Mouse (Mus musculus) right cerebral cortex, adult 18-20 months (tissue): ENCODE results near the gene Dmap1.
A peak's percentile ranks its signal among the peaks of the same experiment; 100 is the strongest.

Experiments
- DNase-seq: peaks from one replicate; pipeline ENCODE4 v3.0.0; 2022; ENCODE audit warnings: mixed read lengths

The Dmap1 gene

GRCm38 (mm10) chr4:117681931-117682461 is at the start of gene Dmap1:
Gene Dmap1, minus strand, starts transcription at chr4:117682273.
- peak; percentile 83 for DNase-seq

DNA sequence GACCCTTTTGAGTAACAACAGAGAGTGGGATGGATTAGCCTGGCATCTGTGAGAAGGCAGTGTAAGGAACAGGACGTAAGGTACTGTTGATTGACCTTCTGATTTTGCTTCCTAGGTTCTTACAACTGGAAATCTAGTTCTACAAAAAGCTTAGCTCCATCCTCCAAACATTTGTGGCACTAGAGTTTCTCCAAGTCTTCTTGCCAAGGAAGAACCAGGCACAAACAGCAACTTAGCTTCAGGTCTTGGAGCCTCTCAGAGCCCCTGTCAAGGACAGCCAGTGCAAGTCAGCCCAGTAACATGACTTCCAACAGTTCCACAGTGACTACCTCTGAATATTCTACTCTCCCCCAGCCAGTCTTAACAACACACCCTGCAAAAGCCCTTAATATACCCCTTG is 42.0 kb upstream of the Dmap1 start, which contains the start of gene Gm12845:
Gene Gm12845 (plus strand): TSS at position 301 of the 400 bp plus-strand sequence.
- DNase-seq = no peak

DNA sequence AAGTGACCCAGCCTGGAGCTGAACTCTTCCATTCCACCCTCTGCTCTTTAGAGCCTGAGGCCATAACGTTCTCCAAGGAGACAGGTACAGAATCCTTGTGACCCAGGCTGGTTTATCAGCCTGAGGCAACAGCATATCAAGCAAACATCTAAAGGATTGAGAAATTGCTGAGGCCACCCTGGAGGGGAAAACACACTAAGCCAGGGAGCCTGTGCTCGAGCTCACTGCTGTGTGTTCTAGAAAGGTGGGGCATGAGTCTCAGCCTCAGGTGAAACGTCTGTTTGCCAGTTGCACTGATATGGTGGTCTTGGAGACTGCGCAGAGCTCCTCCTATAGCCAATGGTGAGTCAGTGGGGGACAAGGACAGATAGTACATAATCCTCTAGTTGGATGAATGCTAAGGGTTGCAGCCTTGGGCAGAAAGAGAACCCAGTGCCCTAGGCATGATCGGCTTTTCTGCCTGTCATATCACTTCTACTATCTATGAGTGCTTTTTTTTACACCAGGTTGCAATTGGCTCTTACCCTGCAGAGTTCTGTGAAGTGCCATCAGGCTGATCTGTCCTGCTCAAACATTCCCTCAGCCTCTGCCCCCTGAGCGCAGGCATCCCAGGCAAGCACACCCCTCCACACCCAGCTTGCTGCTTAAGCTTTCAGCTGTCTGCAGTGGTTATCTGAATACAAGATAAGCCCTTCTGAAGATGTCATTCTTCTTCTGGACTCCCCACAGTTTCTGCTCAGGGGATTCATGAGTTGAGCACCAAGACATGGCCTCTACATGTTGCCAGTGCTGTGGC is 31.4 kb upstream of the Dmap1 start:
- no peak for DNase-seq

DNA sequence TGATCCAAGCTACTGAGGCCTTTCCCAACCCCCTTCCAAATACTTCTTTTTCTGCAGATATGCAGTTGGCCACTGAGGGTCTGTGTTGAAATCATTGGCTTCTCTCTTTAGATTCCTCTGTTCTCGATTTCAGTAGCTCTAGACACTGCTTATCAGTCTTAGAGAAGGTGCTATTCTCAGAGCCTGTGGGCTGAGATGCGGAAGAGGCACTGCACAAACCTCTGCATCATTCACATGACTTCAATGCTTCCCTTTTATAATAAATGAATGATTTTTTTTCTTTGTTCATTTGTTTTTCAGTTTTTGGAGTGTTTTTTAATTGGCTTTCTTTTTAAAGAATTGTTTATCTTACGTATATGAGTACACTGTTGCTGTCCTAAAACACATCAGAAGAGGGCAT is 30.2 kb upstream of the Dmap1 start:
- no peak for DNase-seq

DNA sequence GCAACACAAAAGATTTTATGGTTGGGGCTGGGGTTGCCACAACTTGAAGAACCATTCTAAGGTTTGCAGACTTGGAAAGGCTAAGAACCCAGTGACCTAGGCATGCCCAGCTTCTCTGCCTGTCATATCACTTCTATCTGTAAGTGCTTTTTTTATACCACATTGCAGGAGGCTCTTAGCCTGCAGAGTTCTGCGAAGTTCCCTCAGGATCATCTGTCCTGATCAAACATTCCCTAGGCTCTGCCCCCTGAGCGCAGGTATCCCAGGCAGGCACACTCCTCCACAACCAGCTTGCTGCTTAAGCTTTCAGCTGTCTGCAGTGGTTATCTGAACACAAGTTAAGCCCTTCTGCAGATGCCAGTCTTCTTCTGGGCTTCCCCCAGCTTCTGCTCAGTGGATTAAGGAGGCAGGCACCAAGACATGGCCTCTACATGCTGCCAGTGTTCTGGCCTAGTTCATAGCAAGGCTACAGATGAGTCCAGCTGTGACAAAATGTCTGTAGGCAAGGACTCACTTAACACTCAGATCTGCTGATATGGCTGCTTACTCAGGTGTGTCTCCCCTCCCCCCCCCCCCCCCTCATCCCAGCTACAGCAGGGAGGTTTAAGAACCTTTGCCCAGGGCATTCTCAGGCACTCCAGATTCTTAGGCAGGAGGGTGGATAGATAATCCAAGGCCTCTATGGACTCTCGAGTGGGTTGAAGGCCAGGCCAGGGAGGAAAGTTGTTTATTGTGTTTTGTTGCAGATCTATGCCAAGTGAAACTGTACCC is 26.9 kb upstream of the Dmap1 start:
- no peak for DNase-seq

GRCm38 (mm10) chr4:117705361-117705760 is 23.3 kb upstream of the Dmap1 start:
- DNase-seq = peak; percentile 37

DNA sequence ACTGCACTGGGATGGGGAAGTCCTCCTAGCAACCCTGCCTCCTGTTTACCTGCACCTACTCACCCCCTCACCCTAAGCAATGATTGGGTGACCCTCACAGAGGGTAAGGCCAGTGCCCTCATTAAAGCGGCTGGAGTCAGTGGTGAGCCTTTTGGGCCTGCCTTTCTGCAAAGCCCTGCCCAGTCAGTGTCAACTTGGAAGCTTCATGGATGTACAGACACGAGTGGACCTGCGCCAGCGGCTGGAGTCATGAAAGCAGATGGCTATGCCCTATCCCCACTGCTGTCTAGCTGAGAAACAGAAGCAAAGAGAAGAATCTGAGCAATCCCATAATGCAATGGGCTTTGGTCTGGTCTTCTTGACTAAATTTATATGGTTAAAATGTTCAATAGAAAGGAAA is 4.3 kb upstream of the Dmap1 start:
- DNase-seq = no peak

DNA sequence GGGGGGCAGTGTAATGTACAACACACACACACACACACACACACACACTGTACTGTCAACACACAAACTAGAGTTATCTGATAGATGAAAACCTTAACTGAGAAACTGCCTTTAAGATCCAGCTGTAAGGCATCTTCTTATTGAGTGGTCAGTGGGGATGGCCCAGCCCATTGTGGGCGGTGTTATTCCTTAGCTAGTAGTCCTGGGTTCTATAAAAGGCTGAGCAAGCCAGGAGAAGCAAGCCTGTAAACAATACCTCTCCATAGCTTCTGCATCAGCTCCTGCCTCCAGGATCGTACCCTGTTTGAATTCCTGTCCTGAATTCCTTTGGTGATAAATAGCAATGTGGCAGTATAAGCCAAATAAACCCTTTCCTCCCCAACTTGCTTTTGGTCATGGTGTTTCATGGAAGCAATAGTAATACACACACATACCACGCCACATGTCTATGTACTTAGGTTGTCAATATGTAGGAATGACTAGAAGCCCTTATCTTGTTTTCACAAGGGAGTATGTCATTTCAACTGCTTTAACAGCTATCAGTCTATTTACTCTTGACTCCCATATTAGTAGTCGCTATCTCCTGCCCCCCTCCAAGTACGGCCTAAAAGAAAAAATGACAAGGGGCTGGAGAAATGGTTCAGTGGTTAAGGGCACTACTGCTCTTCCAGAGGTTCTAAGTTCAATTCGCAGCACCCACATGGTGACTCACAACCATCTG is 1.1 kb upstream of the Dmap1 start:
- no peak for DNase-seq

DNA sequence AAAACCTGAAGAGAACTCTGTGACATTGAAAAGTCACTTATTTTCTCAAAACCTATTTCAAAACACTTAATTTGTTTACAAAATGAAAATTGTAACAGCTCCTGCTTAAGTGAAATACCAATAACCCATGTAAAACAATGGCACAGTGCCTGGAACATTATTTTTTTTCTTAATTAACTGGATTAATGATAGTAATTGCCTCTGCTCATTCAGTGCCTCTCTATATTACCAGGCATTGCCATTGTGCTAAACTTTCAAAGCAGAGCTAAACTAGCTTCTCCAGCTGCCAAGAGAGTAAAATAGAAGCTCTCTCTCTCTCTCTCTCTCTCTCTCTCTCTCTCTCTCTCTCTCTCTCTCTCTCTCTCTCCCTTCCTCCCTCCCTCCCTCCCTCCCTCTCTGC is 390 bp upstream of the Dmap1 start:
- no peak for DNase-seq

DNA sequence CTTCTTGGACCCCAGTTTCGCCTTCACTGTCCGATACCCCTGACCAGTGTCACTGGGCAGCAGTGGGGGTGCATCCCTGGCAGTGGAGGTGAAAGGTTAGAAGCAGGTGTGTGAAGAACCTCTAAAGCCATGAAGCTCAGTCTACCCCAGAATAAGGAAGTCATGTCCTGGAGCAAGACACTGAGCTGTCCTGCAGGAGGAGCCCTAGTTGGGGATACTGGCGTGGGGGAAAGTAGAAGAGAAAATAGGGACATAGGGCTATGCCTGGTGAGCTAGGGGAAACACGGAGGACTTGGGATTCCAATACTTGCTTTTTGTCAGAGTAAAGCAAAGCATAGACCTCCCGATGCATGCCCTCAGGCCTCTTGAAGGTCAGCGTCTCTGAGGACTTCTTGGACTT is 1.1 kb downstream of the Dmap1 start:
- DNase-seq = no peak

DNA sequence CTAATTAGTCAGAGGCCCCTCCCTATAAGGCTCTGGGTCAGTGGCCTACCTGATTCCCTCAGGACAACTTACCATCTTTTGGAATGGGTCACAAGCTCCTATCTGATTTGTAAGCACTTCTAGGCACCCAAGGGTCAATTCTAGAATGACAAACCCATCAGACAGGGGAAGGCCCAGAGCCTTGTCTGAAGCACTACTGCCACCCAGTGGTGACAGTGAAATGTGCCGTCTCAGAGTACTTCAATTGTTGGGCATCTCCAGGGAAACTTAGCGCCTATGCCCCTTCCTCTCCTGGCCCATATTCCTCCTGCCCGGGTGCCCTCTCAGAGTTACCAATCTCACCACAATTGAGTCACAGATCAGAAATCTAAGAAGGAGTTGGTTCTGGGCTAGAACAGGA is 5.2 kb downstream of the Dmap1 start:
- peak; percentile 72 for DNase-seq

GRCm38 (mm10) chr4:117673901-117674300 is 8.2 kb downstream of the Dmap1 start:
- DNase-seq = no peak

DNA sequence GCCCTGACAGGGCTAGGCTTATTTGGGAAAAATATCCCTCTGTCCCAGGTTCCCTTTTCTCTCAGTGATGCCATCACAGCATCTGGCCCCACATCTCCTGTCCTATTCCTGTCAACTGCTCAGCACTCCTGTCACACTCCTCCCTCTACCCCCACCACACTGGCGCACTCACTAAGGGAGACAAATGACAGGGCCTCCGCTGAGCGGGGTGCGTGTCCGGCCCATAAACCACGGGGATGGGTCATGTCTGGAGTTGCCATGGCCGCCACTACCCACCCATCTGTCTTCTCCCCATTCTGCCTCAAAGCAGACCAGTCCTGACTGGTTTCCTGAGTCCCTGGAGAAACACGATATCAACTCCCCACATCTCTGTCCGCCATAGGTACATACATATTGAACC is 10.0 kb downstream of the Dmap1 start:
- no peak for DNase-seq

GRCm38 (mm10) chr4:117669874-117670273 is 12.2 kb downstream of the Dmap1 start:
- DNase-seq = no peak

DNA sequence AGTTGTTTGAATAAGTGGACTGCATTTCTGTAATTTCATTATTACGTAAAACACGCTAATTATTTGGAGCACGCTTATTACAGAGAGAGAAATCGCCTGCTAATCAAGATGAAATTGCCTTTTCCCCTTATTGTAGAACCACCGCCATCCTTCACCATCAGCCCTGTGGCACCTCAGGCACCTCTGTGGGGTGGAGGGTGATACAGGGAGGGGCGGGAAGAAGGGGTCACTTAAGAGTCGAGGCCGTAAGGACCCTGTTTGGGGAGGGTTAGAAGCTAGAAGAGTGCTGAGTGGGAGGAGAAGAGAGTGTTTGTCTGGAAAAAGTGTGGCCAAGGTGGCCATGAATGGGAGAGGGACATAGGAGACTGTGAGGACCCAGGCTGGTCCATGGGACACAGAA is 16.0 kb downstream of the Dmap1 start:
- no peak for DNase-seq

DNA sequence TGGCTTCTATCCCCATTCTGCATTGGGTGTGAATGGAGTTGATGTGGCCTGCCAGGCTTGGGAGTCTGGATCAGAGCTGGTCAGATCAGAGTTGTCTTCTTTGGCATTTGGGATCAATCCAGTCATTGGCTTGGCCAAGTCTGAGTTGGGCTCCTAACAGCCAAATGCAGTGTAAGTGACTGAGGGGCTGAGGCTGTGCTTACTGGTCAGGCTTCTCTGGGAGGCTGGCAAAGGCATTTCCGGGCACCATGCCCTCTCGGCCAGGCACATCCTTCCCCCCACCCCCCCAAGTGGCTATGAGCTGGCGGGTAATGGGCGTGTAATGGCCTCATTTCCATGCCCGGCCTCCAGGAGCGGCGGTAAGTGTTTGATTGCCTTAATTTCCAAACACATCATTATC is 16.5 kb downstream of the Dmap1 start:
- peak; percentile 31 for DNase-seq

GRCm38 (mm10) chr4:117664411-117665137 is 17.5 kb downstream of the Dmap1 start:
- DNase-seq = no peak

- no peak for DNase-seq
Observed at GRCm38 (mm10) chr4:117660001-117660400, 22.1 kb downstream of the Dmap1 start.

- peak; percentile 29 for DNase-seq
Observed at GRCm38 (mm10) chr4:117658582-117659444, 23.3 kb downstream of the Dmap1 start.

DNA sequence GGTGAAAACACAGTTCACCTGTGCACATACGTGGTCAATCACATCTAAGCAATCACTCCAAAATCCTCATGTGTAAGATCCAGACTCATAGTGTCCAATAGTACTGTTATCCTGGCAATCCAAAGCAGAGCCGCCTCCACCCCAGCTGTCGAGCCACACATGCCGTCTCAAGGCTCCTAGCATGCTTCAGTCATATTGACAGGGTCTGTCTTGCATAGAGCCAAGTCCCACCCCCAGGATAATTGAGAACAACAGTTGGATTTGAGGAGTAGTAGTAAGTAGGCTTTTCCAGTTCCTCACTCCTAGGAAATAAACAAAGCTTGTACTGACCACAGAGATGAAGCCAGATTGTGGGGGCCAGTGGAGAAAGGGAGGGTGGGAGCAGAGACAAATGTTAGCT is 24.4 kb downstream of the Dmap1 start:
- peak; percentile 57 for DNase-seq

- no peak for DNase-seq
Observed at GRCm38 (mm10) chr4:117656961-117657360, 25.1 kb downstream of the Dmap1 start.

DNA sequence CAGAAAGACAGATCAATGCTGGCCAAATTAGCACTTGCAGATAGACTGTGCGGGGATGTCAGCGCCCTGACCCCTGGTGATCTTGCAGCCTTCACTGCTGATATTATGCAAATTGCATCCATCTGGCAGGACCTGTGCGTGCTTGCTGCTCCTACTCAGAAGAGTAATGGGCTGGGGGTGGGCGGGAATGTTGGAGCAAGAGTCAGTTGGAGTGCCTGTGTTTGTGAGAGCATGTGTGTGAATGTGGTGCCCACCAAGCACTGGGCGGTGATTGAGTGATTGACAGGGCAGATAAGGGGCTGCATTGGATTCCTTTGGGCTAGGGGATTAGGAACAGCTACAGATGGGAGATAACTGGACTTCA is 26.6 kb downstream of the Dmap1 start:
- DNase-seq = no peak
